Mouse (Mus musculus) small intestine, adult 2 months (tissue): ENCODE data around the gene Prtg. TPM values are rescaled to one million over a fixed set of nuclear protein-coding genes. Genes with fewer than 3 reads are reported as not detected.

Experiments used
- H3K27ac ChIP-seq: fragments of 200-500 bp; 2 replicates; pipeline ENCODE4 v1.5.1; 2012; ENCODE audit warnings: low read depth, low read length, control low read depth, inconsistent platforms; ENCODE audit not compliant: insufficient read depth
- H3K27me3 ChIP-seq: fragments of 200-500 bp; 2 replicates; pipeline ENCODE4 v1.6.1; 2012; ENCODE audit warnings: mild to moderate bottlenecking, moderate library complexity, low read length, inconsistent platforms; ENCODE audit not compliant: control insufficient read depth, insufficient read depth
- H3K36me3 ChIP-seq: fragments of 200-500 bp; 2 replicates; pipeline ENCODE4 v1.6.1; 2012; ENCODE audit warnings: mild to moderate bottlenecking, low read length, control low read depth, inconsistent platforms; ENCODE audit not compliant: control insufficient read depth, insufficient read depth
- H3K4me1 ChIP-seq: fragments of 200-500 bp; 2 replicates; pipeline ENCODE4 v1.6.1; 2012; ENCODE audit warnings: low read length, inconsistent platforms, mixed read lengths; ENCODE audit not compliant: control insufficient read depth, insufficient read depth, insufficient read length
- H3K4me3 ChIP-seq: fragments of 200-500 bp; 2 replicates; pipeline ENCODE4 v1.5.1; 2012; ENCODE audit warnings: low read depth, mild to moderate bottlenecking, control low read depth, inconsistent platforms, low read length, moderate library complexity
- CTCF ChIP-seq: fragments of 200-500 bp; IDR thresholded peaks from 2 replicates; pipeline ENCODE4 v1.5.1; 2012; ENCODE audit warnings: low read depth, mild to moderate bottlenecking, control low read depth, inconsistent platforms, low read length, moderate library complexity, mixed read lengths; ENCODE audit not compliant: insufficient replicate concordance, insufficient read length; ENCODE audit errors: extremely low read depth
- POLR2A ChIP-seq: fragments of 200-500 bp; IDR thresholded peaks from 2 replicates; pipeline ENCODE4 v1.6.1; 2012; ENCODE audit warnings: low read depth, mild to moderate bottlenecking, control low read depth, inconsistent platforms, low read length, moderate library complexity
- WGBS: fragments of 180-500 bp; shearing (Covaris S2); methylation state at CpG from one replicate; pipeline ENCODE4 v1.1.7; 2018; 5-methylcytosine and 5-hydroxymethylcytosine counted together
- polyA plus RNA-seq: library from polyadenylated mRNA; depleted of rRNA; stranded (reverse); fragments of >200 nt; gene quantifications from 2 replicates; pipeline ENCODE4 v1.2.3, GENCODE M21; 2012

The Prtg gene
- polyA plus RNA-seq, 1 experiment = 0.01 TPM

GRCm38 (mm10) chr9:72779733-72780132 is 26.9 kb upstream of the Prtg start:
- WGBS = 30% methylated on average over 4 of the region's 4 CpGs
- Histone ChIP-seq H3K36me3 (no peaks in the 10 kb centered on the region), H3K27ac (no peak overlapping the region), H3K27me3 (no peaks in the 10 kb centered on the region), H3K4me1 (no peaks in the 10 kb centered on the region), H3K4me3 (no peak overlapping the region)
- TF ChIP-seq CTCF (no peak), POLR2A (no peak)

- Histone ChIP-seq H3K36me3 (no peaks in the 10 kb centered on the region), H3K4me1 (no peaks in the 10 kb centered on the region), H3K4me3 (no peak overlapping the region), H3K27me3 (no peaks in the 10 kb centered on the region), H3K27ac (no peak overlapping the region)
- TF ChIP-seq POLR2A (no peak), CTCF (no peak)
- 47% methylated on average over 5 of the region's 5 CpGs for WGBS
Observed at GRCm38 (mm10) chr9:72780694-72781093, 26.0 kb upstream of the Prtg start.

- H3K27me3 ChIP-seq = no peaks in the 10 kb centered on the region
- H3K4me1 ChIP-seq = no peaks in the 10 kb centered on the region
- TF ChIP-seq POLR2A = no peak
- no peak for TF ChIP-seq CTCF
- H3K27ac ChIP-seq = no peak overlapping the region
- H3K36me3 ChIP-seq = no peaks in the 10 kb centered on the region
- 42% methylated on average over 4 of the region's 4 CpGs for WGBS
- no peak overlapping the region for H3K4me3 ChIP-seq
Observed at GRCm38 (mm10) chr9:72781466-72781865, 25.2 kb upstream of the Prtg start.

- H3K36me3 ChIP-seq = no peaks in the 10 kb centered on the region
- TF ChIP-seq CTCF (no peak), POLR2A (no peak)
- H3K27ac ChIP-seq = no peak overlapping the region
- WGBS = 68% methylated on average over 8 of the region's 8 CpGs
- H3K4me1 ChIP-seq = no peaks in the 10 kb centered on the region
- no peaks in the 10 kb centered on the region for H3K27me3 ChIP-seq
- H3K4me3 ChIP-seq = no peak overlapping the region
Observed at GRCm38 (mm10) chr9:72782121-72782520, 24.6 kb upstream of the Prtg start.

GRCm38 (mm10) chr9:72787732-72788131 is 18.9 kb upstream of the Prtg start:
- Histone ChIP-seq H3K36me3 (no peaks in the 10 kb centered on the region), H3K4me1 (no peaks in the 10 kb centered on the region; the same call in 1 of the 2 replicates), H3K4me3 (no peak overlapping the region), H3K27ac (no peak overlapping the region), H3K27me3 (no peaks in the 10 kb centered on the region)
- 76% methylated on average over 1 of the region's 1 CpGs for WGBS
- TF ChIP-seq CTCF (no peak), POLR2A (no peak)

- H3K27me3 ChIP-seq = no peaks in the 10 kb centered on the region
- no peaks in the 10 kb centered on the region for H3K36me3 ChIP-seq
- TF ChIP-seq CTCF (no peak), POLR2A (no peak)
- no peak overlapping the region for H3K4me3 ChIP-seq
- no peak overlapping the region for H3K27ac ChIP-seq
- WGBS = 59% methylated on average over 14 of the region's 14 CpGs
- H3K4me1 ChIP-seq = no peaks in the 10 kb centered on the region; the same call in 1 of the 2 replicates
Observed at GRCm38 (mm10) chr9:72790530-72791212, 16.0 kb upstream of the Prtg start.

- WGBS = 64% methylated on average over 10 of the region's 10 CpGs
- H3K27me3 ChIP-seq = no peaks in the 10 kb centered on the region
- no peaks in the 10 kb centered on the region for H3K36me3 ChIP-seq
- no peak overlapping the region for H3K27ac ChIP-seq
- no peak for TF ChIP-seq POLR2A
- no peak for TF ChIP-seq CTCF
- H3K4me3 ChIP-seq = no peak overlapping the region
- no peaks in the 10 kb centered on the region; the same call in 1 of the 2 replicates for H3K4me1 ChIP-seq
Observed at GRCm38 (mm10) chr9:72791213-72791582, 15.5 kb upstream of the Prtg start.
